Mouse (Mus musculus) intestine, embryonic 16.5 days (tissue): ENCODE results near the gene Bcar3. TPM values are rescaled to one million over a fixed set of nuclear protein-coding genes. Genes with fewer than 3 reads are reported as not detected.
A peak's percentile ranks its signal among the peaks of the same experiment; 100 is the strongest.

ENCODE experiments used
- ATAC-seq: fragments of 200-750 bp; cut with Nextera tagmentation; 2 replicates; pipeline ENCODE4 v1.8.0; 2017; ENCODE audit warnings: moderate TSS enrichment, moderate library complexity
- H3K27ac ChIP-seq: fragments of 300-500 bp; sonication (generic); 2 replicates; pipeline ENCODE4 v1.5.1; 2014; ENCODE audit warnings: mild to moderate bottlenecking, low read length
- H3K27me3 ChIP-seq: fragments of 300-500 bp; sonication (generic); replicated peaks from 2 replicates; pipeline ENCODE4 v1.6.1; 2014; ENCODE audit warnings: low read length, control low read depth, mixed read lengths; ENCODE audit not compliant: control insufficient read depth, insufficient read depth
- H3K36me3 ChIP-seq: fragments of 300-500 bp; sonication (generic); 2 replicates; pipeline ENCODE4 v1.6.1; 2014; ENCODE audit warnings: low read length, control low read depth; ENCODE audit not compliant: control insufficient read depth, insufficient read depth
- H3K4me1 ChIP-seq: fragments of 300-500 bp; sonication (generic); 2 replicates; pipeline ENCODE4 v1.6.1; 2014; ENCODE audit warnings: low read length, control low read depth, mixed read lengths; ENCODE audit not compliant: control insufficient read depth, insufficient read depth
- H3K4me2 ChIP-seq: fragments of 300-500 bp; sonication (generic); 2 replicates; pipeline ENCODE4 v1.6.1; 2014; ENCODE audit warnings: low read depth, low read length, control low read depth
- H3K4me3 ChIP-seq: fragments of 300-500 bp; sonication (generic); 2 replicates; pipeline ENCODE4 v1.5.1; 2014; ENCODE audit warnings: mild to moderate bottlenecking, low read length
- H3K9ac ChIP-seq: fragments of 300-500 bp; sonication (generic); 2 replicates; pipeline ENCODE4 v1.6.1; 2014; ENCODE audit warnings: low read depth, low read length
- H3K9me3 ChIP-seq: fragments of 300-500 bp; sonication (generic); 2 replicates; pipeline ENCODE4 v1.6.1; 2016; ENCODE audit warnings: low read length, control low read depth; ENCODE audit not compliant: control insufficient read depth
- WGBS: fragments of 180-500 bp; shearing (Covaris S2); extraction: QIAGEN DNeasy Blood & Tissue Kit; methylation state at CpG from one replicate; pipeline ENCODE4 v1.1.7; 2014; 5-methylcytosine and 5-hydroxymethylcytosine counted together
- microRNA counts: library from miRNA; unstranded; fragments of <30 nt; microRNA quantifications from one replicate; lab custom pipeline; 2016
- microRNA-seq: library from miRNA; unstranded; fragments of <30 nt; microRNA quantifications from one replicate; pipeline ENCODE4, GENCODE M21; 2016
- polyA plus RNA-seq: library from polyadenylated mRNA; unstranded; fragments of >200 nt; fragmentation: Nextera tagmentation; extraction: Ambion mirVana; gene quantifications from 2 replicates; pipeline ENCODE4 v1.2.1, GENCODE M21; 2015

Bcar3 gene
- polyA plus RNA-seq, 1 experiment from 2014 or later: 23.7 TPM

GRCm38 (mm10) chr3:122574921-122575320 lies 281.0 kb downstream of the Bcar3 start:
- H3K27ac ChIP-seq: no peak overlapping the region
- no peak overlapping the region for H3K4me3 ChIP-seq
- H3K27me3 ChIP-seq: no peaks in the 10 kb centered on the region
- no peak overlapping the region for H3K9ac ChIP-seq
- H3K9me3 ChIP-seq: no peaks in the 10 kb centered on the region
- peaks cover 3% of the 10 kb centered on the region; the same call in 1 of the 2 replicates for H3K36me3 ChIP-seq
- WGBS: 87% methylated on average over 1 of the region's 1 CpGs
- no peak overlapping the region for H3K4me2 ChIP-seq
- no peak for ATAC-seq
- H3K4me1 ChIP-seq: peaks cover 3% of the 10 kb centered on the region; the same call in 1 of the 2 replicates

- Histone ChIP-seq H3K27ac (no peak overlapping the region), H3K4me2 (no peak overlapping the region), H3K9me3 (no peaks in the 10 kb centered on the region), H3K27me3 (no peaks in the 10 kb centered on the region), H3K4me1 (peaks cover 3% of the 10 kb centered on the region; the same call in 1 of the 2 replicates), H3K4me3 (no peak overlapping the region), H3K36me3 (peaks cover 3% of the 10 kb centered on the region; the same call in 1 of the 2 replicates), H3K9ac (no peak overlapping the region)
- no peak for ATAC-seq
Observed at GRCm38 (mm10) chr3:122577360-122577759, 283.4 kb downstream of the Bcar3 start.

MicroRNAs encoded within 50 kb of the gene (microRNA counts, 519-probe panel; counts per million panel counts)
- microRNA mmu-miR-760 (lab: Ali Mortazavi, UCI): 1,755 counts per million, percentile 27 among the panel's probes with 10 or more counts

Small RNA genes within 50 kb of the gene (microRNA-seq; reads per million reads assigned to microRNA genes)
- 39.1 reads per million, percentile 37 among the genes with 10 or more reads in this experiment for gene Mir760
- not detected for gene Mir7657

Other genes starting within 250 kb of the Bcar3 start
- 0.70 and 0.83 TPM in 2 replicates for gene Abca4, start 249.7 kb upstream of the Bcar3 start, polyA plus RNA-seq
- gene Gclm, start 48.6 kb upstream of the Bcar3 start, polyA plus RNA-seq: 84.7 and 122 TPM in 2 replicates
- gene Dnttip2, start 19.7 kb upstream of the Bcar3 start, polyA plus RNA-seq: 62.6 and 69.2 TPM in 2 replicates